Mouse (Mus musculus): ENCODE data around the gene Vav1. TPM values are rescaled to one million over a fixed set of nuclear protein-coding genes. Genes with fewer than 3 reads are reported as not detected.

Vav1 gene
- polyA plus RNA-seq (2014; fragmentation: Illumina TruSeq; extraction: RNeasy Lipid Tissue Mini Kit (QIAGEN cat#74804); ENCODE audit: low read depth, low replicate concordance), result 1.7 TPM

DNA sequence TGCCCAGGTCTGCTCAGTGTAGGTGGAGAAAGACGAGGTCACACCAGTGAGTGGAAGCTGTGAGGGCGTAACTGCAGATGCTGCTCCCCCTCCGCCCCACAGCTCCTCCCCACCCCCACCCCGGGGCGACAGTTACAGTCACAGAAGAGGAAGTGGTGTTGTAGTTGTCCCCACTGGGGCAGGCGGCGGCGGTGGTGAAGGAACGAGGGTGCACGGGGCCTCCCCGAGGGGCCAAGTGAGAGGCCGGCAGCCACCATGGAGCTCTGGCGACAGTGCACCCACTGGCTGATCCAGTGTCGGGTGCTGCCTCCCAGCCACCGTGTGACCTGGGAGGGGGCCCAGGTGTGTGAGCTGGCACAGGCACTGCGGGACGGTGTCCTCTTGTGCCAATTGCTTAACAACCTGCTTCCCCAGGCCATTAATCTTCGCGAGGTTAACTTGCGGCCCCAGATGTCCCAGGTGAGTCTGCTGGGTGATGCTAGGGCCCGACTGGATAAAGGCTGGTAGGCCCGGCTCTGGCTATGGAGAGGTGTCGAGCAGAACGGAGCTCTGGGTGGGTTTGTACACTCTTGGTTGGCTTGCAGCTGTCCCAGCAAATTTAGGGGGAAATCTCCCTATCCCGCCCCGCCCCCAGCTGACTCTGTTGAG, at the start of gene Vav1:
Vav1 (plus strand) TSS at position 158 of the 648 bp plus-strand sequence.

DNA sequence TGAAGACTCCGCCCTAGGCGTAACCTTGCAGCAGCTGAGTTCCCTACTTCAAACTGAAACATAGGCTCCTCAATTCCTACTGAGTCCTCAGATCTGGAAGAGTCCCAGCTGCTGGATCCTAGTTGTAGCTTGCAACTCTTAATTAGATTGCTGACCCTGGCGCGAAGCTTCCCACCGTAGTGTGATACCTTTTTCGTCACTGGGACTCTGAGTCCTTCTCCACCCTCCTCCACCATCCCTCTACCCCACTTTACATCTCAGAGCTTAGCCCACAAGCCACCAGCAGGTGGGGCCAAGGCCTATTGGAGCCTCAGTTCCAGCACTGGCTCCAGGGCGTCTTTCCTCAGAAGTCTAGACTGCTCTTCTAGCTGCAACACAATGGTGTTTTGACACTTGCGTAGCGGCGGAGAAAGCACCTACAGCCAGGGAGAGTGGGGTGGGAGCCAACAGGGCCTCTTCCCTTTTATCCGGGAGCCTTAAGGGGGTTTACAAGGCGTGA, 30.6 kb upstream of the Vav1 start, which contains the start of gene Gpr108:
Gpr108 (minus strand) TSS at position 246 of the 499 bp plus-strand sequence.

DNA sequence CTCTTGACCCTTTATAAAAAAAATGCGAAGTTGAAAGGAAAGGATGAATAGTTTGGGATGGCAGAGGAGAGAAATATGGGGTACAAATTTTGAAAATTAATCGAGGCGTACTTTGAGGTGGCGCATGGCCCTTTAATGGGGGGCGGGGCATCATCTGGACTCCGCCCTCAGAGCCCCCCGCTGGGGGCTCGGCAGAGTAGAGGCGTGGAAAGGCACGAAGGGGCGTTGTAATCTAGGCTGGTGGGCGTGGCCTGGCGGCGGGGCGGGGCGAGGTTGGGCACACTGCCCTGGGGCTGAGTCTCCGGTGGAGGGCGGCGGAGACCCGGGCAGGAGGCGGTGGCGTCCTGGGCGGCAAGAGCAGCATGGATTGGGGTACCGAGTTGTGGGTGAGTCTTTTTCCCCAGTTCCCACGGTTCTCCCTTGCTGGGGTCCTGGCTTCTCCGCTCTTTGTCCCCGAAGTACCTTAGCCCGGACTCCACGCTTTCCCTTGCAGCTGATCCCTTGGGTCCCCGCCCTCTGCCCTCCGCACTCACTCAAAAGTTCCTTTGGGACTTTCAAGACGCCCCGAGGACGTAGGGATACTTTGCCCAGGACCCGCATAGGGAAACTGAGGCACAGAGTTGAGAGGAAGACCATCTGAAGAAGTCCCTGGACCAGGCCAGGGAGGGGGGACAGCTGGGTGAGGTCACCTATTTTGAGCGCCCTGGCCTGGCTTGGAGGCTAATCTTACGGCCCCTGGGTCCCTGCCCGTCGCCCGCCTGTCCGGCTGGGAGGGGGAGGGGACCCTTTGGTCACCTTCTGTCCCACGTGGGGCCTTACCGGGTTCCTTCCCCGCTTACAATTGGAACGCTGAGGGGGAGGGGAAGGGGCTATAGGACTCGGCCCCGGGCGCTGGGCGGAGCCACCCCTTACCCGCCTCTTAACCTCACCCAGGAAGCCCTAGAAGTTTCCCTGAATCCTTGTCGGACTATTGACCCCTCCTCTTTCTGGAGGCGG, 29.4 kb upstream of the Vav1 start, which contains the start of gene Trip10:
Trip10 (plus strand) TSS at position 270 of the 996 bp plus-strand sequence.

DNA sequence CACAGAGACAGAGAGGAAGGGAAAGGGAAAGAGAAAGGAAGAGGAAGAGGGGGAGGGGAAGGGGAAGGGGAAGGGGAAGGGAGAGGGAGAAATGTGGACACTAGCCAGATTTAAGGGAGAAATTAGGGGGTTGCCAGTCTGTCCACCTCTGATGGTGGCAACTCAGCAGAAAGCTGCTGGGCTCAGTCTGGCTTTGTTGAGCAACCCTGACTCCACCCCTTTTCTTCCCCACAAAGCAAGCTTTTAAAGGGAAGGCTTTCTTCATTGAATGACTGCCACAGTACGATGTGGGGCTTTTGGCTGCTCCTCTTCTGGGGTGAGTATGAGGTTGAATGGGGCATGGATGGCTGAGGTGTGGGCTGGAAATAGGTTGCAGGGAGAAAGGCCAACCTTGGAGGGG, 79.5 kb downstream of the Vav1 start, which contains the start of gene Adgre1:
Adgre1 (plus strand) TSS at position 251 of the 400 bp plus-strand sequence.

Other genes starting within 250 kb of the Vav1 start
- gene Khsrp, start 247.6 kb upstream of the Vav1 start, polyA plus RNA-seq (2014; fragmentation: Illumina TruSeq; extraction: RNeasy Lipid Tissue Mini Kit (QIAGEN cat#74804); ENCODE audit: low read depth, low replicate concordance), result 8.6 TPM
- gene Slc25a41, start 237.4 kb upstream of the Vav1 start, polyA plus RNA-seq (2014; fragmentation: Illumina TruSeq; extraction: RNeasy Lipid Tissue Mini Kit (QIAGEN cat#74804); ENCODE audit: low read depth, low replicate concordance), result not detected
- 38.8 TPM for gene Crb3, start 220.0 kb upstream of the Vav1 start, polyA plus RNA-seq (2014; fragmentation: Illumina TruSeq; extraction: RNeasy Lipid Tissue Mini Kit (QIAGEN cat#74804); ENCODE audit: low read depth, low replicate concordance)
- 6.9 TPM for gene Slc25a23, start 219.2 kb upstream of the Vav1 start, polyA plus RNA-seq (2014; fragmentation: Illumina TruSeq; extraction: RNeasy Lipid Tissue Mini Kit (QIAGEN cat#74804); ENCODE audit: low read depth, low replicate concordance)
- 5.6 TPM for gene Dennd1c, start 200.6 kb upstream of the Vav1 start, polyA plus RNA-seq (2014; fragmentation: Illumina TruSeq; extraction: RNeasy Lipid Tissue Mini Kit (QIAGEN cat#74804); ENCODE audit: low read depth, low replicate concordance)
- gene Tubb4a, start 191.3 kb upstream of the Vav1 start, polyA plus RNA-seq (2014; fragmentation: Illumina TruSeq; extraction: RNeasy Lipid Tissue Mini Kit (QIAGEN cat#74804); ENCODE audit: low read depth, low replicate concordance), result 1.0 TPM
- gene Tnfsf9, start 173.8 kb upstream of the Vav1 start, polyA plus RNA-seq (2014; fragmentation: Illumina TruSeq; extraction: RNeasy Lipid Tissue Mini Kit (QIAGEN cat#74804); ENCODE audit: low read depth, low replicate concordance), result 0.47 TPM
- gene Cd70, start 129.3 kb upstream of the Vav1 start, polyA plus RNA-seq (2014; fragmentation: Illumina TruSeq; extraction: RNeasy Lipid Tissue Mini Kit (QIAGEN cat#74804); ENCODE audit: low read depth, low replicate concordance), result not detected
- not detected for gene Tnfsf14, start 84.9 kb upstream of the Vav1 start, polyA plus RNA-seq (2014; fragmentation: Illumina TruSeq; extraction: RNeasy Lipid Tissue Mini Kit (QIAGEN cat#74804); ENCODE audit: low read depth, low replicate concordance)
- 48.2 TPM for gene C3, start 51.0 kb upstream of the Vav1 start, polyA plus RNA-seq (2014; fragmentation: Illumina TruSeq; extraction: RNeasy Lipid Tissue Mini Kit (QIAGEN cat#74804); ENCODE audit: low read depth, low replicate concordance)
- gene Gpr108, start 30.7 kb upstream of the Vav1 start, polyA plus RNA-seq (2014; fragmentation: Illumina TruSeq; extraction: RNeasy Lipid Tissue Mini Kit (QIAGEN cat#74804); ENCODE audit: low read depth, low replicate concordance), result 2.0 TPM
- gene Trip10, start 29.6 kb upstream of the Vav1 start, polyA plus RNA-seq (2014; fragmentation: Illumina TruSeq; extraction: RNeasy Lipid Tissue Mini Kit (QIAGEN cat#74804); ENCODE audit: low read depth, low replicate concordance), result 6.3 TPM
- 14.3 TPM for gene Adgre1, start 79.6 kb downstream of the Vav1 start, polyA plus RNA-seq (2014; fragmentation: Illumina TruSeq; extraction: RNeasy Lipid Tissue Mini Kit (QIAGEN cat#74804); ENCODE audit: low read depth, low replicate concordance)

Data from sigmoid colon, adult 10 weeks (tissue).